Mouse (Mus musculus) megakaryocyte, adult 5-6 weeks (primary cell): Measurements from ENCODE around the gene Ift88. TPM values are rescaled to one million over a fixed set of nuclear protein-coding genes. Genes with fewer than 3 reads are reported as not detected.

Experiments
- ATAC-seq: 2 replicates; pipeline ENCODE4 v1.8.0; 2016; ENCODE audit warnings: mild to moderate bottlenecking, inconsistent platforms; ENCODE audit not compliant: poor library complexity, severe bottlenecking
- total RNA-seq, 2 experiments: library from RNA; stranded (forward) in 1 of 2; stranded (reverse) in 1 of 2; fragments of 153-499, 151-499 nt in 1 of 2; fragments of 221-1000, 200-1000 nt in 1 of 2; gene quantifications; 2 replicates each; pipeline versions ENCODE4 v1.2.3 to v1.2.4; 2015 to 2017

Gene Ift88
- total RNA-seq (2015): 1.6 and 3.1 TPM in 2 replicates
- total RNA-seq (2017): 2.7 and 3.0 TPM in 2 replicates

DNA sequence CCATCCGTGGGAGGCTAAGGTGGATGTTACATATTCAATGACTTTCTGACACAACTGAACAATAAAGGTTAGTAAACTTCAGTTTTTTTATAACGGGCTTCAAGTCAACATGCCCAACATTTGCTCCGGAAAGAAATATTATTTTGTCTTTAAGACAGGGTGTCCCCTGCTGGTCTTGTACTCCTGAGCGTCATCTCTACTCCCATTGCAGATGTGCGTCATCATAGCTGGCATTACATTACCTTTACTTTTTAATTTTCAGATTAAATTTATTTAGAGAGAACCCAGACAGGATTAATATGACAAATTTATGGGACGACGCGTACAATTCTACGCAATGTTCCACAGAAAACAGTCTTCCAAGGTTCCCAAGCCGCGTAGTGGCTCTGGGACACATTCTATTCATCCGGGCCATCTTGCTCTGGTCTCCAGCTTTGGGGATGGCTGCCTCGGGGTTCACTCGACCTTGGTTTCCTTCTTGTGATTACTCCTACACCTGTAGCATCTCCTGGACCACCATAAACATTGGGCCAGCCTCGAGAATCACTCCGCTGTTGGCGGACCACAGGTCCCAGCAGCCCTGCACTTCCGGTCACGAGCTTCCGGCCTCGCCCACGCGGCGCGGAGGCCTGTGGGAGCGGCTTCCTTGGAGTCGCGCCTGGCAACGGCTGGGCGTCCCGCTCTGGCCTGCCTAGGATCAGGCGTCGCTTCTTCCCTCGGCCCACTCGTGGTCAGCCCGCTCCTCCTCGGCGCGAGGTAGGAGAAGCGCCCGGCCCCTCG is at the start of gene Ift88:
TSS of gene Ift88 (plus strand) at position 631 of the 780 bp plus-strand sequence.
- ATAC-seq: peak; percentile 100

DNA sequence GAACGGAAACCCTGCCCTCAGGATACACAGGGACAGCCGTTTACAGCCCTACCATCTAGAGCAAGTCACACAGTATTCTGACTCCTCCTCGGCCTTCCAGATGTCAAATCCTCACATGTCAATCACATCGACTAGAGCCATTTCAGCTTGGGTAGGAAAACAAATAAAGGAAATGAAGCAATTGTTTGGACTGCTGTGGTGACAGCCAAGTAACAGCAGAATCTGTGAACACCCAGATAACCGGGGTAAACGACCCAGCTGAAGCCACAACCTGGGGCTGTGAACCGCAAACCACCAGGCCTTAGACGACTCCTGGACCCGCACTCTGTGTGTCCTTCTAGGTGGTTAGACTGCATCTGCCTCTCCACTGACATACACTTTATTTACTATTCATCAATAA is 48.7 kb upstream of the Ift88 start:
- no peak for ATAC-seq

DNA sequence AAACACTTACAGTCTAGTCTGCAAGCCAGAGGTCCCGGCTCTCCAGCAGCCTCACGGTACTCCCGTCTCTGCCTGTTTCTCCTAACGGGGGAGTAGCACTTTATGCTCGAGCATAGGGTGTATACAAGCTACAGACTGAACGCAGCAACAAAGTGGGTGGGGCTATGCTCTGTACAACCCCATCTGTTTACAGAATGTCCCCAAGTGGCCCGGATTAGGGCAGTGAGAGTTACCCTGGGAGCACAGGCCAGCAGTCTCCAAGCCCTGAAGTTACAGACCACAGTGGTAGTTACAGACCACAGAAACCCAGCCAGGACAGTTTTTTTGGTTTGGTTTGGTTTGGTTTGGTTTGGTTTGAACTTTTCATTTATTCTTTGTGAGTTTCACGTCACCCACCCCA is 47.8 kb upstream of the Ift88 start:
- ATAC-seq: no peak

DNA sequence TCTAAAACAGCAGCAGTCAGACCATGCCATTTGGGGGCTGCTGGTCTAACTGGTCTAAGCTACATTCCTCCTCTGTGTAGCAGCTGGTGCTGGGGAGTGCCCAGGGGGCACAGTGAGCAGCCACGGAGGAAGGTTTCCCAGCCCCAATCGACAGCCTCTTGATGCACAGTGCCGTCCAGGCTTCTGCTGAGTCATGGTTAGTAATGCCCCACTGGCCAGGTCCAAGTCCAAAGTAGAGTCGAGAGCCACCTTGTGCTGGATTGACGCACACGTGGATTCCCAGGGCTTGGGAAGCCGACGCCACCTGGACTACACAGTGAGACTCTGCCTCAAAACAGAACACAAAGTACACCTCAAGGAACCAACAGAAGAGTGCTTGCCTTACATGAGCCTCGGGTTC is 46.9 kb upstream of the Ift88 start:
- no peak for ATAC-seq

DNA sequence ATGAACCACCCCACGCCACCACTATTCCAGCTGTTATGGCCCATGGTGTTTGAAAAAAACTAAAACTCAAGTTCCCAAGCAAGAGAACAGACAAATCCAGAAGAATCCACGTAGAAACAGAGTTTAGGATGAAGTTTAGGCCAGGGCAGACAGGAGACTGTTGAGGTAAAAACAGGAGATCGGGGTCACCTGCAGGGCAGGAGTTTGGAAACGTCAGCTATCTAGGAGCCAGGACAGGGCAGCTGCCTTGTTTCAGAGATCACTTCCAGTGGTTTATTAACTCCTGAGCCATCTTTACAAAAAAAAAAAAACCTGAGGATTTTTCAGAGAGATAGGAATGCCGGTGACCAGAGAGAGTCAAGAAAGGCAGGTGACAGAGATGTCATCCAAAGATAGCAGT is 46.3 kb upstream of the Ift88 start:
- ATAC-seq: no peak

DNA sequence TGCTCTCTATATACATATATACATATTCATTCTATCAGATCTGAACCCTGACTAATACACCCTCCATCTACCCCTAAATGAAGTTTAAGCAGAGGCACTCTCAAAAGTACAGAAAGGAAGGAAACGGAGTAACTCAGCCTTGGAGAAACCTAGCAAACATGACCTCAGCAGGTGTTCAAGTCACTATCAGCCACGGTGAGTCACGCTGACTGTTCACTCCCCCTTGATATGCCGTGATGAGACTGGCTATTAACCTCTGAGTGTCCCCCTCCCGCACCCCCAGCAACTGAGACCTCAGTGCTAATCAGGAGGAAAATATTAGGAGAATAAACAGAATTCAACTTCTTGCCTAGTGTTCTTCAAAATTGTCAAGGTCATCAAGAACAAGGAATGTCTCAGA is 38.2 kb upstream of the Ift88 start:
- ATAC-seq: no peak

DNA sequence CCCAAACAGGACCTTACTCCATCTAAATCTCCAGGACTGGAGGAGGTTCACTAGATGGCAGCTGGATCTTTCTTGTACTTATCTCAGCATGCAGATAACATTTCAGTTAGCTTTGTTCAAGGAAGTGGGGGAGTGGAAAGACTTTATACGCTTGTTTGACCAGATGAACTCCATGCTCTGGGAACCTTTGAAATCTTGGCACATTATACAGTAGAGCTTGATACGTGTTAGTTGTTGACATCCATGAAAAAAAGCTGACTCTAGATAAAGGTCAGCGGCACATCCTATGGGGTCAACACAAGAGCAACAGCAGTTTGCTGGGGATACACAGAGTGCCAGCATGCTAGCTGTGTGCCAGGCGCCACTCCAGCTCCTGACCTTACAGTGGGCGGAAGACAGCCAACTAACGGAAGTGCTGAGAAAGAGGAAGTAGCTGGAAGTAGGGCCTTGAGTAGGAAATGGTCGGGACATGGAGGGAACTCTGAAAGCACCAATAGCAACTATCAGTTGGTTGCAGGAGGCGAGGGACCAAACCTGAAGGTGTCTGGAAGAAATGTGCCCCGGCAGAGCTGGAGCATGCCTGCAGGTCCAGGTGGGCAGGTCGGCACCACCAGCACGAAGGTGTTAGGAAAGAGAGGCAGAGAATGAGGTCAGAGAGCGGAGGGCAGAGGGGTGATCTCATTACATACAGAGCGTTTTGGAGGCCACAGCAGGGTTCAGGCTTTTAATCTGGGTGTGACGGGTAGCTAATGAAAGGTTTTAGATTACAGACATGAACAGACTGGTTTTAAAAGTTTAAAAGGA is 36.9 kb upstream of the Ift88 start:
- ATAC-seq: peak; percentile 83

DNA sequence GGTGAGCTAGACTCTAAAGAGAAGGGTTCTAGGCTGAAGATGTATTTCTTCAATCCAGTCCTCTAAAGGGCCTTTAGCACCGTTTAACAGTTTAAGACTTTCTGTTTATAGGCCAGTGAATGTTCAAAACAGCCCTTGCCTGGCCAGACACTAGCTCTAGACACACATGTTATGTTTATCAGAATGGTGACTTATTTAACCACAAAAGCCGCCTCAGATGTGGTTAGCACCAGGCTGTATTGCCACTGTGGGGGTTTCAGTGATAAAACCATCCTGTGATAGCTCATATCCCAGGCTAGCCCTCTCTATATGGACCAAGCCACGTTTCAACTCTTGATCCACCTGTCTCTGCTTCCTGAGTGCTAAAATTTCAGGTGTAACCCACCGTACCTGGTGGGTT is 32.2 kb upstream of the Ift88 start:
- ATAC-seq: no peak

DNA sequence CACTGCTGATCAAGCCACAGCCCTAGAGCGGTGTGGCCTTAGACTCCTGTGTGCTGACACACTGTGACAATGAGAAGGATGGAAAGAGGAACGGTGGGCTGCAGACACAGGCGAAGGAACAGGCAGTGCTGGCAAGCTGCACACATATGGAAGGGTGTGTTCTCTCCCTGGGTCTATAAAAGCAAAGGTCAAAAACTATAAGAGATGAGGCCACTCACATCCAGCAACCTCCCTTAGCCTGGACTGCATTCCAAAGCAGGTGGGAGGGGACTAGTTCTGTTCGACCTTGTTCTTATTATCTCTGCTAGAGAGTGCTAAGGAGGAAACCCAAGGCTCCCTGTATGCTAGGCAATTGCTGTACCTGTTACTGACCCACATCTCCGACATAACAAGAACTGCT is 31.6 kb upstream of the Ift88 start:
- ATAC-seq: no peak

DNA sequence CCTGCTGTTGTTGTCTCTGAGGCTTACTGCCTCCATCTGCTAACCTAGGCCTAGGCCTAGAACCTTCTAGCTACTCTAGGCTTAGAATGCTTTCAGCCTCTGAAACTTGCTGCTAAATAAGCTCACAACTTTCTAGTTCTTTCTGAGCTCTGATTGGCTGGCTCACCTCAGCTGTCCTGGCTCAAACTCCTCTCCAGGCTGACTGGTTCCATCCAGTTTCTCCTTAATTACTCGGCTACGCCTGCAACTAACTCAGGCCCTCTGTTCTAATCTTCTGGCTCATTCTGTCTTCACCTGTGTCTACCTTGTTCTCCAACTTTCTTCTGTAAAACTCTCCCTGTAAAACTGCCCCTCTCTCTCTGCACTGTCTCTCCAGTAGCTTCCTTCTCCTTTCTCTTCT is 28.4 kb upstream of the Ift88 start:
- no peak for ATAC-seq

DNA sequence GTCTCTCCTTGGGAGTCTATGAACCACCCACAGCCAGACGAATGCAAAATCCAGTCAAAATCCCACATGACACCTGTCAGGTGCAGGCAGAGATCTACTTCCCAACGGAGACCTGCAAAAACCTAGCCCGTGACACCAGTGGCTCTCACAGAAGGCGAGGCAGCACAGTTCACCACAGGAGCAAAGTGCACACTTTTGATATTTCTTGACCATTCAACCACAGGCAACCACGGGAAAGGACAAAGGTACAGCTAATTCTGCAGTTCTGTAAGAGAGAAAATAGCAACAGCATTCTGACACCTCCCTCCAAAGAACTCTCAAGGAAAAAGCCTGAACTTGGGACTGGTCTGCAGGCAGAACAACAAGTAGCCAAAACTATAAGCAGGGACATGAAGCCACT is 26.6 kb upstream of the Ift88 start:
- ATAC-seq: no peak

DNA sequence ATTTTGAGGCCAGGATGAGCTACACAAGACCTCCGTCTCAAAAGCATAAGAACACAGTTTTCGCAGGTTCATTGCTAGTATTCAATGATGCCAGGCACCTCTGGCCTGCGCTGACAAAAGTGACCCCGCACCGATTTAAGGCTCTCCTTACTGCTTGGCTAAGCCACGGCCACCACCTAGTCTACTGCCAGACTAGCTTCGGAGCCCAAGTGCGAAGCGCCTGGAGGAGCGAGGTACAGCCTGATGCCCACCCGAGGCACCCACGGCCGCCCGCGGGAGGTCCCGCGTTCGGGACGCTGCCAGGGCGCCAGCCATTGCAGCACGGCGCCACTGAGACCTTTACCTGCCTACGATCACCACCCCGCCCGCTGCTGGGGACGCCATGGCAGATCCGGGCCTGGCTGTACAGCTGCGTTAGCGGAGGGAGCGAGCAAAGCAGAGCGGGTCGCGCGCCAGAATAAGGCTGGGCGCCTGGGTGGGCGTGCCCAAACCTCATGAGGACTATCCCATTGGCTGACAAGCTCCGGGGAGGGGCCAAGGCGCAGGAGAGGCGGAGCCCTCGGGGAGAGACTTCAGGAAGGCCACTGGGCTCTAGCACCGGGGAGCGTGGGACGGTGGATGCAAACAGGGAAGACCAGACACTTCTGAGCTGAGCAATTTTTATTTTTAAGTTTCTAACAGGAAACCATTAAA is 25.7 kb upstream of the Ift88 start, which contains the start of gene Cryl1:
TSS of gene Cryl1 (minus strand) at position 465 of the 693 bp plus-strand sequence.
- ATAC-seq: peak; percentile 98

DNA sequence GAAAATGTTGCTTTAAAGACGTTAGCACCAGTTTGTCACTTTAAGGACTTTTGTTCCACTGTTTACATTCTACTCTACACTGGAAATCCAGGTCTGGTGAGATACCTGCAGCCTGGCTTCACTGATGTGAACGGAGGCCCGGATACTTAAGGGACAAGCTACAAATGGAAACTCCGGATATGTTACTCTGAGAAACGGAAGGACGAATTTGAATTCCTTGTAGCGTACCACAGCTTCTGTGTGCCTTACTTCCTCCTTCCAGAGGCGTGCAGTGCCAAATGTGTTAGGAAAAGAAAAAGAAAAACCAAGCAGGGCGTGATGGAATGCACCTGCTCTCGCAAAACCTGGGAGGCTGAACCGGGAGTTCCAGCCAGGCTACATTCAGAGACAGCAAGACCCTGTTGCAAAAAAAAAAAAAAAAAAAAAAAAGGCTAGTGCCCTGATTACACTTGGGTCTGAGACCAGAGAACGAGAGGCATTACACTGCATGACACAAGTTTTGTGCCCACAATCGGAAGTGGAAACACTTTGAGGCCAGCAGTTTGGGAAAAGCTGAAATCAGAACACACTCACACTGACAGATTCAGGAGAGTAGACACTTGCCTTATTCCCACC is 24.9 kb upstream of the Ift88 start:
- peak; percentile 67 for ATAC-seq

DNA sequence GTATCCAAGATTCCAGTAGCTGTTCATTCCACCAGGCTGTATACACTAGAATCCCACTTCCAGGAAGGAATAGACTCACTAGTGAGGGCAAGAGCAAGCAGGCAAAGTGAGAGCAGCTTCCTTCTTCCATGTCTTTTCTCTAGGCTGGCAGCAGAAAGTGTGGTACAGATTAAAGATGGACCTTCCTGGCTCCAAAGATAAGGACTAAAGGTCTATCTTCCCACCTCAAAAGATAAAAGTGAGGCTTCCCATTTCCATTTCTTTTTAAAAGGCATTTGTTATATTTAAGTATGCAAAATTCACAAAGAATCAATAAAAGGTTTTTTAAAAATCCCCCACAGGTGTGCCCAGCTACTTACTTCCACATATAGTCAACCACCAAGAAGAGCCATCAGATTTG is 21.0 kb upstream of the Ift88 start:
- ATAC-seq: no peak

DNA sequence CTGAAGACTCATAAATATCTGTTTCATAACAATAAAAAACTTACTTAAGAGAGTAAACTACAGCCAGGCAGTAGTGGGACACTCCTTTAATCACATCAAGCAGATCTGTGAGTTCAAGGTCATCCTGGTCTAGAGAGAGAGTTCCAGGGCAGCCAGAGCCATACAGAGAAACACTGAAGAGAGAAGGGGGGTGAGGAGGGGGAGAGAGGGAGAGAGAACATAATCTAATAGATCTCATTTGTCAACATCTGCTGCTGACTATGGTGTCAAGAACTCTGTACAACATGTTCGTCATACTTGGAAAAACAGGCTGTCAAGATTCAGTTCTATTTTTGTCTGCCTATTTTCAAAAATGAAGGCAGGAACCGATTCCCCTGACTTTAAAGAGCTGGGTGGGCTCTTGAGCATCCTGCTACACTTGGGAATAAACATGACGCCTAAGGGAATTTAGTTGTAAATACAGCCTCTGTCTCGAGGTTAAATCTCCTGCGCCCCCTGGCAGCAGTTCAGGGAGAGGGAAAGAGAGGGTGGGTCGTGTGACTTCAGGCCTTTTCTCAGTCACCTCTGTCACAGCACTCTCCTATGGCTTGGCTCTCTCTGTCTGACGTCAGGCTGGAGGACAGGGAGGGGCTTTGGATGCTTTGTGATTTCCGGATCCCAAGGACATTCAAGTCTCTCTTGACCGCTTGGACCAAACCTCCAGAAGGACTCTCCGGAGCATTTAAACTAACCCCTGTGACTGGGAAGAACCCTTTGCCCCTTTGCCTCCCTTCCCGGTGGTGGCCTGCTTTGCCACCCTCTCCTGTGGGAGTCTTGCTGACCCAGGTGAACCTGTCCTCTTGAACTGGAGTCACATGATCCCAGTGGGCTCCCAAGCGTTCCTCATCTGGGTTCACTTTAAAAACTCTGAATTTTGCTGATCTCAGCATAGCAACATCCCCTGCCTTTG is 16.5 kb upstream of the Ift88 start:
- no peak for ATAC-seq

DNA sequence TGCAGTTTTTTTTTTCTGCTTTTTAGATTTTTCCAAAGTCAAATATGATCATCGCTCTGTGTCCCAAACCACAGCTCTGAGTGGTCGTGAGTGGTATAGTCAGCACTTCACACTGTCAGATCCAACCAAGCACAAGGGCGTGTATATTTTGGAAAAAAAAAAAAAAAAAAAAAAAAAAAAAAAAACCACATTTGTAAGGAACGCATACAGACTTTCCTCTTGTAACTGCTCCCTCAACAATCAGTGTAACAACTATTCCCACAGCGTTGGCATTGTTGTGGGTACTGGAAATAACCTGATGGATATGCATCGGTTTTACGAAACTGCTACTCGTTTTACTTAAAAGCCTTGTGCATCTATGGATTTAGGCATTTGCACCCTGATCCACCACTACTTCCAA is 15.8 kb upstream of the Ift88 start:
- ATAC-seq: no peak

DNA sequence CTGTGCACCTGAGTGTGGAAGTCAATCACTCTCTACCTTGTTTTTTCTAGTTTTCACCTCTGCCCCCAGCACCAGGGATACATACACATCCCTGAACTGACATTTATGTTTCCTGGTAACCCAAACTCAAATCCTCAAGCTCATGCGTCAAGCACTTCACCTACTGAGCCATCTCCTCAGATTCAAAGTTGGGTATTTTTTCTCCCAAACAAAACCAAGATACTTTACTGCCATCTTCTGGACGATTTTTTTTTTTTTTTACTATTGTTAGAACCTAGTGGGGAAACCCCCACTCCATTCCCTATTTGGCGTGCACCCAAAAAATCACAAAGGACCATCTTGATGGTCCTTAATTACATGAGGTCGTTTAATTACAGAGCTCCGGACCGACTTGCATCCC is 14.8 kb upstream of the Ift88 start:
- ATAC-seq: no peak

DNA sequence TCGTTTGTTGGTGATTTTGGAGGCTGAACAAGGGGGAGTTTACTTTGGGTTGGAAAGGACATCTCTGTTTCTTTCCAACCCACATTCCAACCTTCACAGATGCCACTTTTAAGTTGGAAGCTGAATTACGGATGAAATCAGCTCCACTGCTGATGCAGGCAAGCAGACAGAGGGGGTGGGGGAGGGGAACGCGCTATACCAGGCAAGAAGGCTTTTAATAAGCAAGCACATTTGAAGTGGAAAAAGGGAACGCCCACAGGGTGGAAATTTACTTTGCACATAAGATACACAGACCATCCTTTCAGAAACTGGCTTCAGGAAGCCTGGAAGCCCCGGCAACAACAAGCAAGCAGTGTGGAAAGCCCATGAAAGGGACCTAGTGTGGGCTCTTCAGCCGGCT is 11.7 kb upstream of the Ift88 start:
- no peak for ATAC-seq

DNA sequence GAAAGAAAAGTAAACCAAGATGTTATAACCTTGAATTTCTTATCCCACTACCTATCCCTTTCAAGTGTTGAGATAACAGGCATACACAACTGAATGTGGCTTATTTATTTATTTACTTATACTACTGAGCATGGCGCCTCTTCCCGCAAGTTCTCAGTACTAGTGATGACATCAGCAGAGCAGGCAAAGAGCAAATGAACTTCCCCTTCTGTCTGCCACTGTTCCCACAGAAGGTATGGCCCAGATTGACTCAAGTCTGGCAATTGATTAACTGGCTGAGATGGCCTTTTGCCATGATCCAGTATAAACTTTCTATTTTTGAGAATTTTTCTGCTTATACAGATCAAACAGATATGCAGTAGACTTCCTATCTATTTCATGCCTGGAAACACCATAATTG is 6.7 kb upstream of the Ift88 start:
- ATAC-seq: peak; percentile 64

DNA sequence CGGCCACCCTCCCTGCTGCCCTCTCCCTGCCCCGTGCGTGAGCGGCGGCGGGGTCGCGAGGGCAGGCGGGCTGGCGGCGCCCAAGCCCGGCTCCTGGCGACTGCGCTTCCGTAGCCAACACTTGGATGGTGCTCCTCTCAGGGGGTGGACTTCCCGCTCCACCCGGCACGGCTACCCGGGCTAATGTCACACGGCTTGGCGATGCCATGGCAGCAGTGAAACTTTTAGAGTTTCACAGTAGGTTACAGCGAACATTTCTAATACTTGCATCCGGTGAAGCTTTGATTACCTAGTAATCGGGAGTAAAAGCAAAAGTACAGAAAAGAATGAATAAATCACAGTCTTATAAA is 325 bp downstream of the Ift88 start:
- ATAC-seq: no peak
